In the genomic region with DNA sequence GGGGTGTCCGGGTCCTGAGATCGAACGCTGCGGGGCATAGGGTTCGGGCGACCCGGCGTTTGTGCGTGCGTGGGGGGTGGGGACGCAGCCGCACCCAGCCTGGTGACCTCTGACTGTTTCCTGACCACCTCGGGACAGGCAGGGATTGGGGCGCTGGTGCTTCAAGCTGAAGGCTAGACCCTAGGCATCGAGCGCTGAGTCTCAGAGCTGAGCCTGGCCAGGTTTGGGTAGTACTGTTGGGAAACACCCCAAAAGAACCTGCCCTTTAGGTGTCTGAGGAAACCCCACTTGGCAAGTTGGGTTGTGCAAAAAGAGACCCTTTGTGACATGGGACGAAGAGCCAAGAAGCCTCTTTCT, we compare ENCODE assay signal across 8 mouse cellular contexts. TPM values are rescaled to one million over a fixed set of nuclear protein-coding genes. Genes with fewer than 3 reads are reported as not detected.
DNase-seq lines count a peak whose midpoint lies in the region; ATAC-seq and TF ChIP-seq lines count a peak whose summit lies in the region.

A gene (minus strand): TSS at position 38 of the 357 bp plus-strand sequence.

- H3K27ac ChIP-seq in embryonic facial prominence, embryonic 14.5 days (replicated peaks; ENCODE audit: low read depth, low read length) = peak within 1 kb of the TSS; percentile 85
- 0 out of 2 replicates have a peak within 1 kb of the TSS, but pooled peaks have one; percentile 41 for H3K27ac ChIP-seq in intestine, postnatal 0 days (ENCODE audit: low read depth, low read length)
- H3K27ac ChIP-seq in midbrain, embryonic 15.5 days = peak within 1 kb of the TSS; percentile 90

- peak within 1 kb of the TSS; percentile 67 for H3K4me3 ChIP-seq in embryonic facial prominence, embryonic 14.5 days (ENCODE audit: low read depth, low read length)
- H3K4me3 ChIP-seq in intestine, postnatal 0 days (ENCODE audit: low read depth, low read length) = peak within 1 kb of the TSS; percentile 54
- H3K4me3 ChIP-seq in midbrain, embryonic 15.5 days = peak within 1 kb of the TSS; percentile 92

- TF ChIP-seq CTCF in intestine, postnatal 0 days (IDR thresholded peaks at IDR 0.05; ENCODE audit: low read depth) = no peak

- no peak for ATAC-seq in embryonic facial prominence, embryonic 14.5 days (ENCODE audit: low read depth)
- no peak for ATAC-seq in intestine, postnatal 0 days
- peak; percentile 70 for ATAC-seq in midbrain, embryonic 15.5 days (replicated peaks)
- no peak for ATAC-seq in frontal cortex, adult (ENCODE audit: low TSS enrichment)

- H3K4me1 ChIP-seq in embryonic facial prominence, embryonic 14.5 days (ENCODE audit: control insufficient read depth, insufficient read depth, low read length) = peaks cover 22% of the 10 kb centered on the region
- 0 out of 2 replicates have a peak, but pooled peaks cover 3% of the 10 kb centered on the region for H3K4me1 ChIP-seq in intestine, postnatal 0 days (replicated peaks; ENCODE audit: control insufficient read depth, insufficient read depth, low read length)
- H3K4me1 ChIP-seq in midbrain, embryonic 15.5 days = peaks cover 17% of the 10 kb centered on the region

- no peaks in the 10 kb centered on the region for H3K9me3 ChIP-seq in embryonic facial prominence, embryonic 14.5 days (ENCODE audit: control insufficient read depth, low read length)
- no peaks in the 10 kb centered on the region for H3K9me3 ChIP-seq in intestine, postnatal 0 days (ENCODE audit: control insufficient read depth)
- no peaks in the 10 kb centered on the region for H3K9me3 ChIP-seq in midbrain, embryonic 15.5 days

- no peaks in the 10 kb centered on the region for H3K27me3 ChIP-seq in embryonic facial prominence, embryonic 14.5 days (replicated peaks; ENCODE audit: control insufficient read depth, insufficient read depth, low read length)
- H3K27me3 ChIP-seq in intestine, postnatal 0 days (replicated peaks; ENCODE audit: control insufficient read depth, insufficient read depth, low read length) = 0 out of 2 replicates have a peak, but pooled peaks cover 4% of the 10 kb centered on the region
- no peaks in the 10 kb centered on the region for H3K27me3 ChIP-seq in midbrain, embryonic 15.5 days (replicated peaks)

- peak within 1 kb of the TSS; percentile 80 for H3K9ac ChIP-seq in embryonic facial prominence, embryonic 14.5 days (ENCODE audit: low read depth, low read length)
- peak within 1 kb of the TSS; percentile 55 for H3K9ac ChIP-seq in intestine, postnatal 0 days (ENCODE audit: low read depth, low read length)
- H3K9ac ChIP-seq in midbrain, embryonic 15.5 days = peak within 1 kb of the TSS; percentile 90

- peak within 1 kb of the TSS; percentile 96 for H3K4me2 ChIP-seq in embryonic facial prominence, embryonic 14.5 days (ENCODE audit: low read depth, low read length)
- H3K4me2 ChIP-seq in intestine, postnatal 0 days (replicated peaks; ENCODE audit: low read depth) = peak within 1 kb of the TSS; percentile 94
- peak within 1 kb of the TSS; percentile 88 for H3K4me2 ChIP-seq in midbrain, embryonic 15.5 days

- WGBS in embryonic facial prominence, embryonic 14.5 days = 14% methylated on average over 13 of the region's 17 CpGs
- WGBS in intestine, postnatal 0 days = 12% methylated on average over 17 of the region's 17 CpGs
- WGBS in midbrain, embryonic 15.5 days = 11% methylated on average over 17 of the region's 17 CpGs

- no peaks in the 10 kb centered on the region for H3K36me3 ChIP-seq in embryonic facial prominence, embryonic 14.5 days (ENCODE audit: control insufficient read depth, insufficient read depth, low read length)
- no peaks in the 10 kb centered on the region for H3K36me3 ChIP-seq in intestine, postnatal 0 days (ENCODE audit: control insufficient read depth, insufficient read depth)
- H3K36me3 ChIP-seq in midbrain, embryonic 15.5 days (replicated peaks) = no peaks in the 10 kb centered on the region

- no peak for DNase-seq in layer of hippocampus, adult 8-10 months (ENCODE audit: low spot score in 2 of 2)
- DNase-seq in layer of hippocampus, adult 11-12 months (ENCODE audit: low spot score) = no peak
- DNase-seq in embryonic facial prominence, embryonic 14.5 days (ENCODE audit: low spot score) = no peak
- DNase-seq in adrenal gland, postnatal 14 days = no peak
- no peak for DNase-seq in cerebellum, postnatal 10 days

RNA-seq across cellular contexts. Expression of the gene that starts here (rescaled TPM):
- 100 to 1,000 TPM; 112 to 138 (median 129) TPM for total RNA-seq in layer of hippocampus, adult 8-10 months (2022)
- 12.5 and 13.1 TPM in 2 replicates for polyA plus RNA-seq in embryonic facial prominence, embryonic 14.5 days (2014; fragmentation: Nextera tagmentation; extraction: Ambion mirVana)
- polyA plus RNA-seq in intestine, postnatal 0 days (2015; fragmentation: Nextera tagmentation; extraction: Ambion mirVana) = 7.5 and 7.7 TPM in 2 replicates
- 186 and 187 TPM in 2 replicates for polyA plus RNA-seq in midbrain, embryonic 15.5 days (2015; fragmentation: Nextera tagmentation; extraction: Ambion mirVana)
- total RNA-seq in adrenal gland, postnatal 14 days (2021) = 6.4 and 7.3 TPM in 2 replicates

Comparison
In these comparisons a context has a peak if more than half of its experiments do, and no peak if none do; other contexts are left out.
1. RNA of the gene that starts here (total RNA-seq): 112 to 138 TPM in layer of hippocampus, adult 8-10 months; 6.4 to 7.3 TPM in adrenal gland, postnatal 14 days; every median in the first group is over 10 times any median in the second.
2. RNA of the gene that starts here (polyA plus RNA-seq): 186 to 187 TPM in midbrain, embryonic 15.5 days; 12.5 to 13.1 TPM in embryonic facial prominence, embryonic 14.5 days and 7.5 to 7.7 TPM in intestine, postnatal 0 days; every median in the first group is over 10 times any median in the second.
3. Peak in every context shown above with its lines, with median percentiles within 50 percentile points of each other: H3K27ac ChIP-seq, H3K4me2 ChIP-seq, H3K4me3 ChIP-seq and H3K9ac ChIP-seq.